Mouse (Mus musculus): ENCODE measurements around the gene Washc4. TPM values are rescaled to one million over a fixed set of nuclear protein-coding genes. Genes with fewer than 3 reads are reported as not detected.
"Not testable (repeated sequence)": the region's sequence is repeated elsewhere in the genome, so short reads cannot be mapped to it uniquely, and the experiment has no call there.

Washc4 gene
- polyA plus RNA-seq (2015; fragmentation: Nextera tagmentation; extraction: Ambion mirVana): 22.0 and 23.9 TPM in 2 replicates

- peak; percentile 99 for ATAC-seq (ENCODE audit: extremely low read depth, insufficient number of reproducible peaks, low FRiP score, low TSS enrichment)
- WGBS: 2% methylated on average over 49 of the region's 49 CpGs
- peaks cover 12% of the 10 kb centered on the region for H3K36me3 ChIP-seq
- H3K4me1 ChIP-seq: peaks cover 27% of the 10 kb centered on the region
- no peaks in the 10 kb centered on the region for H3K9me3 ChIP-seq
- H3K27ac ChIP-seq (replicated peaks): peak within 1 kb of the TSS; percentile 90
- H3K27me3 ChIP-seq (replicated peaks): no peaks in the 10 kb centered on the region
- H3K4me3 ChIP-seq: peak within 1 kb of the TSS; percentile 90
- H3K9ac ChIP-seq: peak within 1 kb of the TSS; percentile 92
- peak within 1 kb of the TSS; percentile 77 for H3K4me2 ChIP-seq
Observed at GRCm38 (mm10) chr10:83543439-83544102, at the start of gene Washc4. Washc4 (plus strand) TSS chr10:83543752.

GRCm38 (mm10) chr10:83497321-83497720, 46.2 kb upstream of the Washc4 start:
- no peak for ATAC-seq (ENCODE audit: extremely low read depth, insufficient number of reproducible peaks, low FRiP score, low TSS enrichment)
- Histone ChIP-seq H3K36me3 (peaks cover 27% of the 10 kb centered on the region), H3K4me2 (no peak overlapping the region), H3K27me3 (replicated peaks) (no peaks in the 10 kb centered on the region), H3K27ac (replicated peaks) (no peak overlapping the region), H3K9me3 (no peaks in the 10 kb centered on the region), H3K4me1 (no peaks in the 10 kb centered on the region), H3K4me3 (no peak overlapping the region), H3K9ac (no peak overlapping the region)
- 83% methylated on average over 13 of the region's 13 CpGs for WGBS

GRCm38 (mm10) chr10:83508962-83509660, 34.4 kb upstream of the Washc4 start:
- WGBS: 62% methylated on average over 8 of the region's 8 CpGs

DNA sequence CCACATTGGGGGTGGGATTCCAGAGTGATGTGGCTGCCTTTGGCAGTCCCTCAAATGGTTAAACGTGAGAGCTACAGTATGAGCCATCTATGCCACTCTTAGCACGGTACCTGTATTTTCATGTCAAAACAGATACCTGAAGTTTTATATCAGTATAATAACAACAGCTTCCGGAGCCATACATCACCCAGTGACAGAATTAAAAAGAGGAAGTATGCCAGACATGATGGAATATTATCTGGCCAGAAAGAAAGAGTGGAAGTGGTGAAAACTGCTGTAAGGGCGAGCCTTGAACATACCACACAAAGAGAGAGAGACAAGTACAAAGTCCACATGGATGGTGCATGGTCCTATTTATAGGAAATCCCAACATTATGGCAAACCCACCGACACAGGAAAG, 32.2 kb upstream of the Washc4 start:
- Histone ChIP-seq H3K27ac (replicated peaks) (no peak overlapping the region), H3K4me1 (no peaks in the 10 kb centered on the region), H3K9me3 (peaks cover 10% of the 10 kb centered on the region), H3K4me3 (no peak overlapping the region), H3K27me3 (replicated peaks) (no peaks in the 10 kb centered on the region), H3K36me3 (peaks cover 59% of the 10 kb centered on the region), H3K4me2 (no peak overlapping the region), H3K9ac (no peak overlapping the region)
- WGBS: 71% methylated on average over 5 of the region's 5 CpGs
- no peak for ATAC-seq (ENCODE audit: extremely low read depth, insufficient number of reproducible peaks, low FRiP score, low TSS enrichment)

More at GRCm38 (mm10) chr10:83508962-83509660, 34.4 kb upstream of the Washc4 start:
- Histone ChIP-seq H3K4me3 (no peak overlapping the region), H3K4me2 (no peak overlapping the region), H3K4me1 (no peaks in the 10 kb centered on the region), H3K27me3 (replicated peaks) (no peaks in the 10 kb centered on the region), H3K9ac (no peak overlapping the region), H3K9me3 (peaks cover 10% of the 10 kb centered on the region), H3K36me3 (peaks cover 61% of the 10 kb centered on the region), H3K27ac (replicated peaks) (no peak overlapping the region)
- ATAC-seq (ENCODE audit: extremely low read depth, insufficient number of reproducible peaks, low FRiP score, low TSS enrichment): no peak

DNA sequence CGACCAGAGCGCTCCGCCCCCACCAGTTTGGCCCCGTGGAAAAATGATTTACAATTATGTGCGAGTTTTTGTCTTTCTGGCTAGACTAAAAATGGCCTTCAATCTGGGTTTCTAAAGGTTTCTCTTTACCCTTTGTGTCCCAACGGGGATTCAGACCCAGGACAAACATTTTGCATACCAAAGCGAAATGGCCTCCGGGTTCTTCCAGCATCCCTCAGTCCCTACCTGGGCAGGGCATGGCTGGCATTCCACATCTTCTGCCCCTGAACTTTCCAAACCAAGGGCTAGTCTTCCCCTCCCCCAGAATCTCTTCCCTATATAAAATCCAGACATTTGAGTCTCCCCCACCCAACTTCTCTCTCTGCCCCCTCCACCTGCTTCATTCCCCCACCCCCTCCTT, 29.8 kb upstream of the Washc4 start:
- no peak overlapping the region for H3K27ac ChIP-seq (replicated peaks)
- WGBS: 82% methylated on average over 8 of the region's 8 CpGs
- no peak for ATAC-seq (ENCODE audit: extremely low read depth, insufficient number of reproducible peaks, low FRiP score, low TSS enrichment)

GRCm38 (mm10) chr10:83520990-83521389, 22.6 kb upstream of the Washc4 start:
- no peak for ATAC-seq (ENCODE audit: extremely low read depth, insufficient number of reproducible peaks, low FRiP score, low TSS enrichment)
- Histone ChIP-seq H3K36me3 (peaks cover 63% of the 10 kb centered on the region), H3K4me2 (no peak overlapping the region), H3K27me3 (replicated peaks) (no peaks in the 10 kb centered on the region), H3K4me1 (no peaks in the 10 kb centered on the region), H3K27ac (replicated peaks) (no peak overlapping the region), H3K9ac (no peak overlapping the region), H3K4me3 (no peak overlapping the region), H3K9me3 (0 out of 2 replicates have a peak, but pooled peaks cover 3% of the 10 kb centered on the region)
- WGBS: 79% methylated on average over 4 of the region's 4 CpGs

More for the DNA sequence above, 29.8 kb upstream of the Washc4 start:
- H3K27me3 ChIP-seq (replicated peaks): no peaks in the 10 kb centered on the region
- H3K9me3 ChIP-seq: peaks cover 7% of the 10 kb centered on the region
- H3K4me2 ChIP-seq: no peak overlapping the region
- H3K4me1 ChIP-seq: no peaks in the 10 kb centered on the region
- no peak overlapping the region for H3K9ac ChIP-seq
- peaks cover 57% of the 10 kb centered on the region for H3K36me3 ChIP-seq
- no peak overlapping the region for H3K4me3 ChIP-seq

DNA sequence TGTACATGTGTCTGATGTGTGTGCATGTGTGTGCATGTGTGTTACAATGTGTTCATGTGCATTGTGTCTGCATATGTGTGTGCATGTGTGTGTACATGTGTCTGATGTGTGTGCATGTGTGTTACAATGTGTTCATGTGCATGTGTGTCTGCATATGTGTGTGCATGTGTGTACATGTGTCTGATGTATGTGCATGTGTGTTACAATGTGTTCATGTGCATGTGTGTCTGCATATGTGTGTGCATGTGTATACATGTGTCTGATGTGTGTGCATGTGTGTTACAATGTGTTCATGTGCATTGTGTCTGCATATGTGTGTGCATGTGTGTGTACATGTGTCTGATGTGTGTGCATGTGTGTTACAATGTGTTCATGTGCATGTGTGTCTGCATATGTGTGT, 19.3 kb upstream of the Washc4 start:
- H3K4me1 ChIP-seq; ATAC-seq (ENCODE audit: extremely low read depth, insufficient number of reproducible peaks, low FRiP score, low TSS enrichment); H3K27ac ChIP-seq (replicated peaks): not testable (repeated sequence)

GRCm38 (mm10) chr10:83530384-83530967, 13.1 kb upstream of the Washc4 start:
- H3K4me2 ChIP-seq: no peak overlapping the region
- H3K9ac ChIP-seq: no peak overlapping the region
- H3K27me3 ChIP-seq (replicated peaks): 0 out of 2 replicates have a peak, but pooled peaks cover 3% of the 10 kb centered on the region
- H3K36me3 ChIP-seq: peaks cover 12% of the 10 kb centered on the region
- no peaks in the 10 kb centered on the region for H3K9me3 ChIP-seq
- ATAC-seq (ENCODE audit: extremely low read depth, insufficient number of reproducible peaks, low FRiP score, low TSS enrichment): no peak
- no peak overlapping the region for H3K27ac ChIP-seq (replicated peaks)
- 77% methylated on average over 6 of the region's 6 CpGs for WGBS
- peaks cover 20% of the 10 kb centered on the region for H3K4me1 ChIP-seq
- H3K4me3 ChIP-seq: no peak overlapping the region

More for the DNA sequence above, 19.3 kb upstream of the Washc4 start:
- not testable (repeated sequence) for H3K4me3 ChIP-seq; H3K27me3 ChIP-seq (replicated peaks); H3K4me2 ChIP-seq; H3K9me3 ChIP-seq; H3K9ac ChIP-seq
- peaks cover 48% of the 10 kb centered on the region for H3K36me3 ChIP-seq

DNA sequence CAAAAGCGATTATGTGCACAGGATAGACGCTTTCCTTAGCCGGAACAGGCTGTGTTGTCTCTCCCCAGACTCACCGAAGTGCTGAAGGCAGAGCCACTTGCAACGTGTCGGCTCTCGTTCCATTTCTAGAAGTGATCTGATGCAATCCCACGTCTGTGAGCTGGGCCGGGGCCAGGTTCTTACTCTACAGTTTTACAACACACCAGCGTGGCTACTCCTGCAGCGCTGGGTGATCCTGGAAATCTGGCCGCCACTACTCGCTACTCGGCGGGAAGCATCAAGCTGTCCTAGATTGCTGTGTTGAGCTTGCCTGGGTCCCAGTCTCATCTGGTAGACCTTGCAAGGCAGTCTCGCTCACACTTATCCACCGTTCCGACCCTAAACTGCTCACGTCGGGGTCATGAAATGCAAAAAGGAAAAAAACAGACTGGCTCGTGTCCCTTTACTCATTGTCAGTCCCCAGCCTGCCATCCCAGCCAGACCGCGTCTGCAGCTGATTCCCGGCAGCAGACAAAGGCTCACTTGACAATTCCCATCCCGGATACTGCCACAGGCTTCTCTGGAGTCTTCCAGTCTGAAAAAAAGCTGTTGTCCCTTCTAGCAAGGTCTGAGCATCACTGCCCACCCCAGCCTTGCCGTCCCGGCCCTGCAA, 10.2 kb upstream of the Washc4 start:
- peak overlapping the region; percentile 79 for H3K27ac ChIP-seq (replicated peaks)
- H3K4me3 ChIP-seq: peak overlapping the region; percentile 57
- ATAC-seq (ENCODE audit: extremely low read depth, insufficient number of reproducible peaks, low FRiP score, low TSS enrichment): no peak
- peak overlapping the region; percentile 78 for H3K9ac ChIP-seq
- peaks cover 20% of the 10 kb centered on the region for H3K4me1 ChIP-seq
- H3K36me3 ChIP-seq: no peaks in the 10 kb centered on the region
- WGBS: 2% methylated on average over 27 of the region's 27 CpGs
- H3K4me2 ChIP-seq: peak overlapping the region; percentile 88
- peaks cover 8% of the 10 kb centered on the region; the same call in 1 of the 2 replicates for H3K27me3 ChIP-seq (replicated peaks)
- H3K9me3 ChIP-seq: no peaks in the 10 kb centered on the region

DNA sequence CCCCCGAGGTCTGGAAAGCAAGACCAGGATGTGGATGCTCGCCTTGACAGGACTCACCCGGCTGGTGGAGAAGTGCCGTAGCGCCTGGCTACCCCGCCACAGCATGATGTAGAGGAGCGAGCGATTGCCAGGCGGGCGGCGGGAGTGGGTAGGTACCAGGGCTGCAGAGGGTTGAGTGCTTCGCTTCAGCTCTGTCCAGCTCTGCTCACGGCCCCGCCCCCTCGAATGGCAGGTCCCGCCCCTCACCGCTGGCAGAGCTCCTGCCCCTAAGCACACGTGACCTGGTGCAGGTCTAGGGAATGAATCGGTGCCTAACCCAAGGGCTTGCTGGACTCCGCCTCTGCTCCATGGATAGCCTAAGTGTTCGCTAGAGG, 9.7 kb upstream of the Washc4 start, which contains the start of gene Aldh1l2:
Gene Aldh1l2 (minus strand): TSS at position 231 of the 374 bp plus-strand sequence.
- H3K9ac ChIP-seq: peak within 1 kb of the TSS; percentile 78
- under 1% methylated on average over 21 of the region's 21 CpGs for WGBS

DNA sequence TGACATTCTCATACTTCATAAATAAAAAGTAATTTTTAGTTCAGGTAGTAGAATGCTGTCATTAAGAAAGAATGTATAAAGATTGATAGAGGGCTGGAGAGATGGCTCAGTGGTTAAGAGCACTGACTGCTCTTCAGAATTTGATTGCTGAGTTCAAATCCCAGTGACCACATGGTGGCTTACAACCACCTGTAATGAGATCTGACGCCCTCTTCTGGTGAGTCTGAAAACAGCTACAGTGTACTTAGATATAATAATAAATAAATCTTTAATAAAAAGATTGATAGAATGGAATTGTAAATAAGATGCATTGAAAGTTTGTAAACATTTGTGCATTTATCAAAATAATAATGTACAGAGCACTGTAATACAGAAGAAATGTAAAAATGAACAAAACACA, 7.1 kb upstream of the Washc4 start:
- Histone ChIP-seq H3K4me1 (peaks cover 32% of the 10 kb centered on the region), H3K4me2 (no peak overlapping the region), H3K9ac (no peak overlapping the region), H3K27ac (replicated peaks) (no peak overlapping the region), H3K27me3 (replicated peaks) (peaks cover 8% of the 10 kb centered on the region; the same call in 1 of the 2 replicates), H3K36me3 (no peaks in the 10 kb centered on the region), H3K9me3 (no peaks in the 10 kb centered on the region), H3K4me3 (no peak overlapping the region)
- WGBS: 2% methylated on average over 1 of the region's 1 CpGs
- no peak for ATAC-seq (ENCODE audit: extremely low read depth, insufficient number of reproducible peaks, low FRiP score, low TSS enrichment)

More for the DNA sequence above, 9.7 kb upstream of the Washc4 start, which contains the start of gene Aldh1l2:
- H3K4me3 ChIP-seq: peak within 1 kb of the TSS; percentile 57
- no peaks in the 10 kb centered on the region for H3K9me3 ChIP-seq
- peak within 1 kb of the TSS; percentile 88 for H3K4me2 ChIP-seq
- no peaks in the 10 kb centered on the region for H3K36me3 ChIP-seq
- peaks cover 8% of the 10 kb centered on the region; the same call in 1 of the 2 replicates for H3K27me3 ChIP-seq (replicated peaks)
- peak; percentile 86 for ATAC-seq (ENCODE audit: extremely low read depth, insufficient number of reproducible peaks, low FRiP score, low TSS enrichment)
- peaks cover 20% of the 10 kb centered on the region for H3K4me1 ChIP-seq
- peak within 1 kb of the TSS; percentile 79 for H3K27ac ChIP-seq (replicated peaks)

Measured in heart, embryonic 13.5 days (tissue).